In the genomic region with DNA sequence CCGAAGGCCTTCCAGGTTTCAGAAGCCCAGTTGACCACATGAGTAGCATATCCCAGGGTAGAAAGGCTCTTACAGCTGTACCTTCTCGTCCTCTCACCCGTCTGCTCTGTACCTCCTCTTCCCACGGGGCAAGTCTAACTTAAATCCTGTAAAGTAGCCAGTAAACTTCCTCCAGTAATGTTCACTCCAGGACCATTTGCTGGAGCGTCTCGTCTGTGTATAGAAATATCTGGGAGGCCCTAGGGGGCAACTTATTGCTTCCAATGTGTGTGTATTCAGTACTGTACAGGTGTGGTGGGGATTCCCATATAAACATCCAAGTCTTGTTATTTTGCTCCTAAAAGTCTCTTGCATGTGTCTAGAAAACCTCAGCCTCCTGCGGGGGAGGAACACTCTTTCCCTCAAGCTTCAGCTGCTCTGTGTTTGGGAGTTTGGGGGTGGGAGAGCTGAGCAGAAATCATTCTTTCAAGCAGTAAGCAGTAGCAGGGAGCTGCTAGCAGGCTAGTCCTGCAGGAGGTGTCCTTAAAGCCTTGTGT, we compare ENCODE assay signal across 9 mouse cellular contexts.
DNase-seq lines count a peak whose midpoint lies in the region; ATAC-seq and TF ChIP-seq lines count a peak whose summit lies in the region.
"Had no signal": no experiment of that assay in that cellular context is flagged by ENCODE, and none has a peak within 500 bp of the region (broad histone marks: within the 10 kb centered on the region; RNA-seq: fewer than 3 reads in every experiment).

No protein-coding gene starts in this region.

- DNase-seq in heart, postnatal 14 days, result no peak
- no peak for DNase-seq in Patski (ENCODE audit: low read depth, low spot score)
- peak; percentile 65 to 82 for DNase-seq in frontal cortex, adult 2 months (ENCODE audit: extremely low spot score in 1 of 2, low spot score in 1 of 2)
- no peak for DNase-seq in embryo, embryonic 10.5 days (ENCODE audit: low spot score)
- DNase-seq in spleen, postnatal 10 days (ENCODE audit: low spot score in 2 of 2), result no peak
- no peak for DNase-seq in urinary bladder, postnatal 10 days (ENCODE audit: low spot score)
- DNase-seq: liver, embryonic 13.5 days had no signal

- ATAC-seq in heart, embryonic 14.5 days (ENCODE audit: insufficient number of reproducible peaks, insufficient read depth, low FRiP score, low read depth), result peak; percentile 34
- ATAC-seq in Patski, result peak; percentile 8
- ATAC-seq in limb, embryonic 12.5 days (ENCODE audit: insufficient number of reproducible peaks, insufficient read depth, low FRiP score, low TSS enrichment, low read depth), result peak; percentile 68

- H3K4me2 ChIP-seq in heart, embryonic 14.5 days (ENCODE audit: low read length), result peak overlapping the region; percentile 43; the same call in 1 of the 2 replicates
- H3K4me2 ChIP-seq in limb, embryonic 12.5 days, result peak overlapping the region; percentile 25
- H3K4me2 ChIP-seq: liver, embryonic 13.5 days had no signal

- POLR2A ChIA-PET in Patski (lab: Charles Lee), result no interaction called here

- no peak overlapping the region for H3K4me3 ChIP-seq in heart, embryonic 14.5 days (ENCODE audit: control insufficient read depth in 1 of 2, insufficient read depth in 1 of 2, low read depth in 1 of 2, low read length in 2 of 2)
- no peak overlapping the region for H3K4me3 ChIP-seq in limb, embryonic 12.5 days (replicated peaks)
- H3K4me3 ChIP-seq: liver, embryonic 13.5 days had no signal

- peaks cover 14 to 26% of the 10 kb centered on the region in 2 experiments for H3K4me1 ChIP-seq in heart, embryonic 14.5 days (ENCODE audit: control insufficient read depth in 2 of 2, insufficient read depth in 2 of 2, low read length in 2 of 2)
- peaks cover 16% of the 10 kb centered on the region for H3K4me1 ChIP-seq in limb, embryonic 12.5 days (replicated peaks)

- no peaks in the 10 kb centered on the region for H3K9me3 ChIP-seq in heart, embryonic 14.5 days (ENCODE audit: control insufficient read depth, low read length)
- H3K9me3 ChIP-seq in limb, embryonic 12.5 days, result no peaks in the 10 kb centered on the region
- H3K9me3 ChIP-seq: liver, embryonic 13.5 days had no signal

- in situ Hi-C loops in Patski (cut with MboI; ENCODE audit: low pct_unique_long_range_greater_than_20kb), result no loop called here

- H3K9ac ChIP-seq in heart, embryonic 14.5 days (ENCODE audit: low read length), result peak overlapping the region; percentile 47
- H3K9ac ChIP-seq in limb, embryonic 12.5 days (replicated peaks), result 0 out of 2 replicates have a peak overlapping the region, but pooled peaks have one; percentile 28
- H3K9ac ChIP-seq: liver, embryonic 13.5 days had no signal

- intact Hi-C loops in heart, postnatal 14 days (cut with DNase I), result loop anchor here (5.0 kb wide), 1 partner anchor 39 kb away; no protein-coding TSS in a partner anchor

- WGBS in heart, embryonic 14.5 days, result 32% methylated on average over 7 of the region's 7 CpGs
- 26% methylated on average over 7 of the region's 7 CpGs for WGBS in limb, embryonic 12.5 days

- CTCF ChIA-PET in Patski (lab: Charles Lee), result interaction anchor here (1.2 to 1.6 kb wide), 2 partner anchors 16 to 23 kb away, joined by 3 to 4 read pairs; no protein-coding TSS in a partner anchor

- H3K27me3 ChIP-seq in heart, embryonic 14.5 days (ENCODE audit: control insufficient read depth, insufficient read depth, low read length), result no peaks in the 10 kb centered on the region
- H3K27me3 ChIP-seq in Patski, result no peaks in the 10 kb centered on the region
- H3K27me3 ChIP-seq in limb, embryonic 12.5 days, result no peaks in the 10 kb centered on the region
- H3K27me3 ChIP-seq: liver, embryonic 13.5 days had no signal

- 0 out of 2 replicates have a peak, but pooled peaks cover under 1% of the 10 kb centered on the region for H3K36me3 ChIP-seq in heart, embryonic 14.5 days (ENCODE audit: control insufficient read depth, insufficient read depth, low read length)
- peaks cover 8% of the 10 kb centered on the region for H3K36me3 ChIP-seq in limb, embryonic 12.5 days

- peak overlapping the region; percentile 88 to 95 for H3K27ac ChIP-seq in heart, embryonic 14.5 days (replicated peaks in 1 of 2; ENCODE audit: control insufficient read depth in 1 of 2, insufficient read depth in 1 of 2, low read depth in 2 of 2, low read length in 2 of 2)
- H3K27ac ChIP-seq in limb, embryonic 12.5 days, result peak overlapping the region; percentile 94
- H3K27ac ChIP-seq: liver, embryonic 13.5 days had no signal

- TF ChIP-seq CTCF in Patski (IDR thresholded peaks at IDR 0.05), result no peak

Comparison
In these comparisons a context has a peak if more than half of its experiments do, and no peak if none do; other contexts are left out.
1. ATAC-seq: peak in every context shown above with its lines; median percentile 68 in limb, embryonic 12.5 days; 34 in heart, embryonic 14.5 days; 8 in Patski.
2. DNase-seq: peak in frontal cortex, adult 2 months (2 of 2); none in heart, postnatal 14 days (0 of 2), Patski (single experiment), embryo, embryonic 10.5 days (single experiment), spleen, postnatal 10 days (0 of 2) and urinary bladder, postnatal 10 days (single experiment).